Mouse (Mus musculus) bone marrow macrophage, adult 2 months (primary cell): ENCODE results near the gene Tex50. TPM values are rescaled to one million over a fixed set of nuclear protein-coding genes. Genes with fewer than 3 reads are reported as not detected.
A peak's percentile ranks its signal among the peaks of the same experiment; 100 is the strongest.
"Not testable (repeated sequence)": the region's sequence is repeated elsewhere in the genome, so short reads cannot be mapped to it uniquely, and the experiment has no call there.

ENCODE experiments used
- H3K27ac ChIP-seq: 2 replicates; pipeline ENCODE4 v1.5.1; 2012; ENCODE audit warnings: low read depth, low read length; ENCODE audit not compliant: insufficient read depth
- H3K4me1 ChIP-seq: 2 replicates; pipeline ENCODE4 v1.6.1; 2012; ENCODE audit warnings: low read length; ENCODE audit not compliant: control insufficient read depth, insufficient read depth
- H3K4me3 ChIP-seq: 2 replicates; pipeline ENCODE4 v1.5.1; 2012; ENCODE audit warnings: mild to moderate bottlenecking, low read length, moderate library complexity; ENCODE audit not compliant: insufficient read depth
- CTCF ChIP-seq: IDR thresholded peaks from 2 replicates; pipeline ENCODE4 v1.5.1; 2012; ENCODE audit warnings: low read depth, mild to moderate bottlenecking, low read length, moderate library complexity
- POLR2A ChIP-seq: IDR thresholded peaks from 2 replicates; pipeline ENCODE4 v1.6.1; 2012; ENCODE audit warnings: mild to moderate bottlenecking, low read depth, low read length, borderline replicate concordance
- polyA plus RNA-seq: library from polyadenylated mRNA; stranded (reverse); fragments of >200 nt; gene quantifications from 2 replicates; pipeline ENCODE4 v1.2.4, GENCODE M21; 2012; ENCODE audit not compliant: missing spikeins, insufficient read depth, insufficient read length

Gene Tex50
- not detected in 2 replicates for polyA plus RNA-seq

DNA sequence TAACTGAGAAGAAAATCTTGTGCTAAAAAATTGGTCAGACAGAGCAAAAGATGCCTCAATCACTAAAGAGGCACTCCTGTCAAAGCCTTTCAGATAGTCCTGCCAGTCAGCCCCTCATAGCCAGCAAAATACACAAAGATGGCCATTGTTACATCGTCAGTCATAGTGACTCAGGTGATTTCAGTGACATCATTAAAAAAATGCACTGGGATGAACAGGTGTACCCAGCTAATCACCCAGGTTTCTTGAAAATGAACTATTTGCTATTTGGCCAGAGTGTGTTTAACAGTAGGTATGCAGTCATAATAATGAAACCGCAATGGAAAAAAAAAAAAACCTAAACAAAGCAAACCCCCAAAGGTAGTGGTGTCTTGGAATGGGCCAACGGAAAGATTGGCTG, at the start of gene Tex50:
TSS of gene Tex50 (minus strand) at position 101 of the 400 bp plus-strand sequence.
- Histone ChIP-seq H3K27ac (no peak within 1 kb of the TSS), H3K4me3 (no peak within 1 kb of the TSS), H3K4me1 (no peaks in the 10 kb centered on the region)
- TF ChIP-seq CTCF (no peak), POLR2A (no peak)

DNA sequence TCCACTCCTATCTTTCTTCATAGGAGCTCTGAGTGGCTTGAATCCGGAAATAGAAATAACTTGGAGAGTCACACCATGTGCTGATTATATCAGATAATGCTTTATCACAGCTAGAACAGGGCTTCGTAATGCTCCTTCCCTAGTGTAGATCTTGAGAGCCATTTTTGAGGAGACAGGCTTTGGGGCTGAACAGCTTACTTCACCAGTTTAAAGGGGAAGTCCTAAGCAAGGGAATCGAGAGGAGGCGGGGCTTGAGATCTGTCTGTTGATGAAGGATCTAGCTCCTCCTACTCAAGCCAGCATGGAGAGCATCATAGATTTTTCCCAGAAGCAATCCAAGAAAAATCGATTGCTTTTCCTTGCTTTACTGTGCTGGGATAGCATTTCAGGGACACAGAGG, 40.7 kb upstream of the Tex50 start:
- Histone ChIP-seq H3K4me1 (no peaks in the 10 kb centered on the region; the same call in 1 of the 2 replicates), H3K4me3 (no peak overlapping the region), H3K27ac (no peak overlapping the region)
- TF ChIP-seq POLR2A (no peak), CTCF (no peak)

DNA sequence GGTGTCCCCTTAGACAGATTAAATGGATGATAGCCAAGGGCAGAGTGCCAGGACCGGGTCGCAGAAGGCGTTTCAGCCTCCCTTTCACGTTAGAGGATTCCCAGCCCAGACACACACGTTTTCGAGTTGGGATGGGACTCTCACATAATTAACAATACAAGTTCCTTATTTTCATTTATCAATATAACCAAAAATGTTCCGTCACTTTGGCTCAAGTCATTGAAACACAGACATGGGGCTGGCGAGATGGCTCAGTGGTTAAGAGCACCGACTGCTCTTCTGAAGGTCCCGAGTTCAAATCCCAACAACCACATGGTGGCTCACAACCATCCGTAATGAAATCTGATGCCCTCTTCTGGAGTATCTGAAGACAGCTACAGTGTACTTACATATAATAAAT, 37.2 kb upstream of the Tex50 start:
- not testable (repeated sequence) for H3K4me1 ChIP-seq, H3K27ac ChIP-seq
- H3K4me3 ChIP-seq = peak overlapping the region; percentile 52

DNA sequence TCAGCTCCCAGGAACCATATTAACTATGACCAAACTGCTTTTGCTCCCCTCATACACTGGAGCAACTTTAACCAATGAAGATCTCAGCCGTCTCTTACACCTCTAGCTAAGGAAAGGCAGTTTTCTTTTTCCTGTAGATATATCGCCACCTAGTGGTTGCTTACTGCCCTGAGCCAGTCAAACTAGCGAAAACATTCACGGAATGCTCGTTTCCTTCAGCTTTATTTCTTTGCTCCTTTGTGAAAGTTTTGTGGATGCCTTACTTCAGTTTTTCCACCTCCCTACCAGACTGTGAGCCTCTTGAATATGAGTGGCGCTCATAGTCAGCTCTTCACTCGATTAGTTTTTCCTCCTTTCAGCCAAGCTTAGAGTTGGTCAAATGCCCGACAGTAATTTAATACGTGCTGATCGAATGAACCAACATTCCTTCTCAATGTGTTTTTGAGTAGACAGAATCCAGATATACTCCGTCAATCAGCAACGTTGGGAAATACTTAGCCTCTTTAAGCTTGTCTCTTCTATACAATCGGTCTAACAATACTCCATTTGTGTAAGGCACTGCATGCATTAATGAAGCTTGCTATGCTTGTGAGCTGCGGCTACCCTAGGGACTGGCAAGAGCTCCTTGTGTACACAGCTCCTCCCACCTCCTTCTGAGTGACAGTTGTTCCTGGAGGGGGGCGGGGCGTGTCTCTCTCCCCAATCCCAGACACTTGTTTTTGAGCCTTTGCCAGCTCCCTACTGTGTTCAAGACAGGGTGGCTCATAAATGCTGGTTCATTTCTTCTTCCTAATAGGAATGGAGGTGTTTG, 36.6 kb upstream of the Tex50 start:
- no peak for TF ChIP-seq POLR2A
- no peak for TF ChIP-seq CTCF
- Histone ChIP-seq H3K27ac (no peak overlapping the region), H3K4me3 (peak overlapping the region; percentile 52), H3K4me1 (no peaks in the 10 kb centered on the region; the same call in 1 of the 2 replicates)

DNA sequence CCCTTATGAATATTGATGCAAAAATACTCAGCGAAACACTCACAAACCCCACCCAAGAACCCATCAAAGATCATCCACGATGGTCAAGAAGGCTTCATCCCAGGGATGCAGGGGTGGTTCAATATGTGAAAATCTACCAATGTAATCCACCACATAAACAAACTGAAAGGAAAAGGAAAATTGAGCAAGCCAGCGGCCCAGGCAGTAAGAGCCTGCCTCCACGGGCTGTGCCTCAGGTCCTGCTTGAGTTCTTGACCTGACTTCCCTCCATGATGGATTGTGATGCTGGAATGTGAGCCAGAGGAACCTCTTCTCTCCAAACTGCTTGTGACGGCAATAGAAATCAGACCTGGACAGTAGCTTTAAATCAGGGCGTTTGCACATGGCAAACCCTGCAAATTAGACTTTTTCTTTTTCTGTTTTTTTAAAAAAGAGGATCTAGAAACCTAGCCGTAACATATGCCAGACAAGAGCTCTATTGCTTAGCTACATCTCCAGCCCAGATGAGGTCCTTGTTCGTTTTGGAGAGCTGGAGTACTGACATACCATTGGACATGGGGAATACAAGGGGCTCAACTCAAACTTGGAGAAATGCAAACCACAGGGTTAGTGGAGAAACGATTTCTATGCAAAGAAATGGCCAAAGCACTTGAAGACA, 31.3 kb upstream of the Tex50 start:
- Histone ChIP-seq H3K4me3 (no peak overlapping the region), H3K27ac (no peak overlapping the region), H3K4me1 (peaks cover 4% of the 10 kb centered on the region)
- TF ChIP-seq POLR2A (no peak), CTCF (no peak)

DNA sequence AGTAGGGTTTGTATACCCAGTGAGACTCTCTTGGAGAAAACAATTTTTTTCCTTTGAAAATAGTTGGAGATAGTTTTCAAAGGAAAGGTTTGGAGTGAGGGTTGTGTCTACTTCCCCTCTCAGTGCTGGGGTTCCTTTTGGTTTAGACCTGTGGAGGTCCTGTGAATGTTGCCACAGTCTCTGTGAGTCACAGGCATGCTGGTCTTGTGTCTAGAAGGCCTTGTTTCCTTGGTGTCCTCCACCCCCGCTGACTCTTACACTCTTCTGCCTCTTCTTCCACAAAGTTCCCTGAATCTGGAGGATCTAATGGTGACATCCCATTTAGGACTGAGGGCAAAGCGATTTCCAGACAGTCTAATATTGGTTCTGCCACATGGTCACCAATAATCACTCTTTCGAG, 26.3 kb upstream of the Tex50 start:
- H3K4me1 ChIP-seq = peaks cover 6% of the 10 kb centered on the region
- no peak overlapping the region for H3K27ac ChIP-seq
- TF ChIP-seq POLR2A (no peak), CTCF (no peak)
- H3K4me3 ChIP-seq = no peak overlapping the region

DNA sequence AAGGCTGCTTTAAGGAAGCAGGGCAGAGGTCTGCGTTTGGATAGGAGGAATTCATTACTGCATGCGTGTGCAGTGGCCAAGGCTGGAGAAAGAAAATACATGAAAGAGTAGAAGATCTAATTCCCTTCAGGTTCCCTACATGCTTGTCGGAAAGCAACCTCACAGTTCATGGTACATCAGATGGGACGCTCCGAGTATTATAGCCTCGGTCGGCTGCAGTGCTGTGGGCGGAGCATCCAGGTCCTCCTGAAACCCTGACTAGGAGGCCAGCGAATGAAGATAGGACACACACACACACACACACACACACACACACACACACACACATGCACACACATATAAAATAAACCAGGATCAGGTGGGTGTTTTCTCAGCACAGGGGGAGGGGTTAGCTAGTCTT, 24.6 kb upstream of the Tex50 start:
- TF ChIP-seq CTCF (no peak), POLR2A (no peak)
- H3K4me3 ChIP-seq = no peak overlapping the region
- H3K4me1 ChIP-seq = peaks cover 6% of the 10 kb centered on the region
- no peak overlapping the region for H3K27ac ChIP-seq

DNA sequence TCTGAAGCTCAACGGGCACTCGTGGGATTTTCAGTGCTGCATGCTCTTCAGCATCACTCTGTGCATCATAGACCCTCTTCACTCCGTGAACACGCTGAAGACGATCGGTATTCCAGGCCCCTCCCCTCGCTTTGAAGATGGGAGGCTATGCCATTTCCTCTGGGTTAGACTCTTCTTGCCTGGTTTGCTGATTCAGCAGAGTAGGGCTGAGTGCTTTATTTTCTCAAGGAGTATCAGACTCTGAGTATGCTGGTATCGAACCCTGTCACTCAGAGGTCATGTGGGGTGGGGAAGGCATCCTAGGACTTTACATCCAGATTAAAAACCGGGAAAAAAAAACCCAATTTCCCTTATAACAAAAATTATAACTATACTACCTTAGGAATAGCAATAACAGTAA, 23.3 kb upstream of the Tex50 start:
- H3K27ac ChIP-seq = no peak overlapping the region
- H3K4me1 ChIP-seq = peaks cover 6% of the 10 kb centered on the region
- TF ChIP-seq CTCF (no peak), POLR2A (no peak)
- H3K4me3 ChIP-seq = no peak overlapping the region

DNA sequence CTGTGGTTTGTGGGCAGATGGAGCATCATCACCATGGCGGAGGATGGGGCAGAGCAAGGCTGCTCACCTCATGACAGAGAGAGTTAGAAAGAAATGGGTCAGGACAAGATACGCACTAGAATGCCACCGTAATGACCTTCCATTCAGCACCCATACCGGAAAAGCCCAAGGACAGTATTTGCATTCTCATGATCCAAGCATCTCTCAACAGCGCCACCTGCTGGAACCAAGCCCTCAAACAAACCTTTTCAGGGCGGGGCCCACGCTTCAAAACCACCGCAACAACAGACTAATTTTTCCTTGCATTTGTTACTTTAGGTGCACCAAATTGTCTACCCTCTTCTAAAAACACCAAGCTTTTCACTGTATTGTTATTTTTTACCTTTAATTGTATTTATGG, 21.6 kb upstream of the Tex50 start:
- TF ChIP-seq POLR2A (no peak), CTCF (peak; percentile 68)
- Histone ChIP-seq H3K4me3 (no peak overlapping the region), H3K4me1 (peaks cover 6% of the 10 kb centered on the region), H3K27ac (no peak overlapping the region)

DNA sequence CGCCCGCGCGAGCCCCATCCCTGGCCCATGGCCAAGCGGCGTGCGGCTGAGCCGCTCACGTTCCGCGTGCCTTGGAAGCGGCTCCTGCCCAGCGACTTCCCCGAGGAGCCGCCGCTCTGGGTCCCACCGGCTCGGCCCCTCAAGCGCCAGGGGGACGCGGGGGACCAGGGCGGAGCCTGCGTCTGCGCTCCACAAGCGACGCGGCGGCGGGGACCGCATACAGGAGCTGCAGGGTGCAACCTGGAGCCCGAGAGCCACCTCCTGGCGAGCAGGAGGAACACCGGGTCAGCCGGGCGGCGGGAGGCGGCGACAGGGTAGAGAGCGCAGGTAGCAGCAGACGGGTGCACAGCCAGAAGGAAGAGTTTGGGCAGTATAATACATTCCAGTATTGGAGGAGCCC, 11.5 kb upstream of the Tex50 start:
- no peak overlapping the region for H3K27ac ChIP-seq
- H3K4me1 ChIP-seq = peaks cover 2% of the 10 kb centered on the region; the same call in 1 of the 2 replicates
- peak overlapping the region; percentile 65 for H3K4me3 ChIP-seq
- no peak for TF ChIP-seq POLR2A
- peak; percentile 31 for TF ChIP-seq CTCF
